Mouse (Mus musculus) cerebellum, adult 2 months (tissue): ENCODE measurements at regions not wholly inside any gene's neighbourhood (a gene's known extent, or its start where the extent isn't known, plus 50 kb on each side); places are given as distances from the start of the nearest gene placed in this dataset.

Experiments used
- DNase-seq, 2 experiments: peaks; one replicate each; pipeline ENCODE4 v3.0.0; 2021
- H3K27ac ChIP-seq: fragments of 200-500 bp; 2 replicates; pipeline ENCODE4 v1.5.1; 2012; ENCODE audit warnings: low read length, control low read depth, inconsistent platforms; ENCODE audit not compliant: insufficient read depth
- H3K27me3 ChIP-seq: fragments of 200-500 bp; 2 replicates; pipeline ENCODE4 v1.6.1; 2012; ENCODE audit warnings: inconsistent platforms, mild to moderate bottlenecking, low read length, moderate library complexity; ENCODE audit not compliant: control insufficient read depth, insufficient read depth
- H3K4me1 ChIP-seq: fragments of 200-500 bp; 2 replicates; pipeline ENCODE4 v1.6.1; 2011; ENCODE audit warnings: low read length; ENCODE audit not compliant: control insufficient read depth, insufficient read depth
- H3K4me3 ChIP-seq: fragments of 200-500 bp; replicated peaks from 2 replicates; pipeline ENCODE3; 2011; ENCODE audit warnings: mild to moderate bottlenecking, low read depth, low read length, control low read depth; ENCODE audit not compliant: insufficient read depth
- CTCF ChIP-seq: fragments of 200-500 bp; IDR thresholded peaks from 2 replicates; pipeline ENCODE4 v1.5.1; 2011; ENCODE audit warnings: low read depth, mild to moderate bottlenecking, control low read depth, low read length, moderate library complexity, borderline replicate concordance; ENCODE audit not compliant: insufficient read depth
- POLR2A ChIP-seq: fragments of 200-500 bp; IDR thresholded peaks from 2 replicates; pipeline ENCODE4 v1.6.1; 2011; ENCODE audit warnings: low read length, control low read depth, borderline replicate concordance; ENCODE audit not compliant: insufficient read depth
- WGBS: fragments of 180-500 bp; shearing (Covaris S2); methylation state at CpG from one replicate; pipeline ENCODE4 v1.1.7; 2018; 5-methylcytosine and 5-hydroxymethylcytosine counted together

DNA sequence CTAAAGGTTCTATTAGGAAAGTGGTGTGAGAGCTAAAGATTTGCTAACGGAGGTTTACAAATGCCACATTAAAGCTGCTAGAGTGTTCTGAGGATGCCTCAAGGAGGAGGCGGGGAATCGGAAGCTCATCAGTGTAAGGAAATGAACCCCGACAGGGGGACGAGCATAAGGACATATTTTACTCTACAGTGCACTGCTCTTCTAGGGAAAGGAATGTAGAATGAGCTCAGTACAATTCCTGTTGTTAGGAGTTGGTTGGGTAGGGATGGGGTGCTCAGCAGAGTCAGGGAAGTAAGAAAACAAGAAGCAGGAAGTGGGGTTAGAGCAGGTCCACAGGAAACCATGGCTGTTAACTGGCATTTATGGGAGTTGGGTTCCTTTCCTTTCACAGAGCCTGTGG, 54.6 kb downstream of the Mex3b start:
- Histone ChIP-seq H3K27ac (no peak overlapping the region), H3K4me3 (no peak overlapping the region)
- WGBS: 70% methylated on average over 5 of the region's 5 CpGs

DNA sequence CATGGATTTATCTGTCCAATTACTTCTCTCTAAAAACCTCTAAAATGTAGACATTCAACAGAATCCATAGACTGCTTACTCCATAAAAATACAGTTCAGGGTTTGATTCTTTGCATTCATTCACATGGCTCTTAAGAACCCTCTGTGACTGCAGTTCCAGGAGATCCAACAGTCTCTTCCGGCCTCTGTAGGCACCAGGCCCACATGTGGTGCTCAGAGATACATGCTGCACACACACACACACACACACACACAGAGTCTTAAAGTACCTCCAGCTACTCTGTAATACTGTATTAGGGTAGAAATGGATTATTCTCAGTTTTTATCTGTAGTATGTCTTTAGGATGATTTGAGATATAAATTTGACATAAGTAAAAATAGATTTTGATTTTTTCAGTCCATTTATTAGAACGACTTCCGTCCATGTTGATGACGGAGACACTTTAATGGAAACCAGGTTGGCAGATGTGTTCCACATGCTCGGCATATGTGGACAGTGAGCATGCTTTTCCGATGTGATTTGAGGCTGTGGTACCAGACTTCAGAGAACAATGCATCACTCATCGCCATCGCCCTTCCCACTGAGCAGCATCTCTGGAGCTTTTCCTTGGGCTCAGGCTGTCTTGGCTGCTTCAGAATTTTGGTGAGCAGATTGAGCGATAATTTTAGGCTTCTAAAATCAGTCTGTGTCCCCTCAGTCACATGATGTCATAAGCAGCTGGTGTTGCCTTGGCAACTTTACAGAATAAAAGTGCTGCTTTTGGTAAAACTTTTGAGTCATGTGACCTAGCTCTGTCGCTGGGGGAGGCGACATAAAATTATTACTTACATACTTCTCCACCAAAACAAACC, 56.3 kb downstream of the Mex3b start:
- no peak overlapping the region for H3K4me3 ChIP-seq
- no peak for DNase-seq
- no peaks in the 10 kb centered on the region; the same call in 1 of the 2 replicates for H3K27me3 ChIP-seq
- TF ChIP-seq CTCF (no peak), POLR2A (no peak)
- H3K27ac ChIP-seq: no peak overlapping the region
- H3K4me1 ChIP-seq: no peaks in the 10 kb centered on the region
- WGBS: 58% methylated on average over 11 of the region's 11 CpGs

More for the DNA sequence above, 54.6 kb downstream of the Mex3b start:
- TF ChIP-seq CTCF: no peak
- TF ChIP-seq POLR2A: no peak
- no peak for DNase-seq
- Histone ChIP-seq H3K27me3 (no peaks in the 10 kb centered on the region; the same call in 1 of the 2 replicates), H3K4me1 (no peaks in the 10 kb centered on the region)

DNA sequence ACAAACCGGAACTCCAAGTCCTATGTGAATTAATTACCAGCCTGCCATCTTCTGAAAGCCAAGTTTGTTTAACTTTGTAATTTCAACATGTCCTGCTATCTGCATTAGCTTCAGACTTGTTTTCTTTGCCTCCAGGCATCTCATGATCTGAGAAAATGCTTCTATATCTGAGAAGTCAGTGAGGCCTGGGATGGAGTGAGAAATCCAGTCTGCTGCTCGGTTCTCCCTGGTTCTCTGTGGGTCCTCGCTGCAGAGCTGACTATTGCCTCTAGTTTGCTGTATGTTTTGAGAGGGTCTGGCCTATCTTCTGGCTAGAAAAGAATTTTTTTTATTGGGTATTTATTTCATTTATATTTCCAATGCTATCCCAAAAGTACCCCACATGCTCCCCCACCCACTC, 57.0 kb downstream of the Mex3b start:
- Histone ChIP-seq H3K27ac (no peak overlapping the region), H3K4me3 (no peak overlapping the region), H3K27me3 (no peaks in the 10 kb centered on the region; the same call in 1 of the 2 replicates), H3K4me1 (no peaks in the 10 kb centered on the region)
- no peak for DNase-seq
- TF ChIP-seq CTCF (no peak), POLR2A (no peak)
- 88% methylated on average over 3 of the region's 3 CpGs for WGBS

DNA sequence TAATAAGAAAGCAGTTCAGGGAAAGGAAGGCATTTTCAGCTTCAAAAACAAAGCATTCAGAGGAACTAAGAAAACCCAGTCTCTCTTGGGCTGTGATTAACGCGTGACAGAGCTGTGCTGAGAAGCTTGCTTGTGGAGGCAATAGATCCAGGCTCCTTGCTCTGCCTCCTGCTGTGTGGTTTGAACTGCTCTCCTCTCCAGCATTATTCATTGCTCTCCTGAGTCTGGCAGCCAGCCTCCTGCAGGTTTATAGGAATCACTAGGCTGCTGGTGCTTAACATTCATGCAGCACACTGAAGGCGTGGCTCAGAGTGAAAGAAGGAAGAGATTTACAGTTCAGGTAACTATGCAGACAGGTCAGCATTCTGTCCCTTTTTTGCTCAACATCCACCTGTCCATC, 71.2 kb downstream of the Mex3b start:
- WGBS: 16% methylated on average over 3 of the region's 3 CpGs
- Histone ChIP-seq H3K4me3 (no peak overlapping the region), H3K4me1 (no peaks in the 10 kb centered on the region), H3K27me3 (no peaks in the 10 kb centered on the region), H3K27ac (no peak overlapping the region)
- no peak for TF ChIP-seq POLR2A
- TF ChIP-seq CTCF: no peak
- peak in 1 of 2 experiments; percentile 27 for DNase-seq

DNA sequence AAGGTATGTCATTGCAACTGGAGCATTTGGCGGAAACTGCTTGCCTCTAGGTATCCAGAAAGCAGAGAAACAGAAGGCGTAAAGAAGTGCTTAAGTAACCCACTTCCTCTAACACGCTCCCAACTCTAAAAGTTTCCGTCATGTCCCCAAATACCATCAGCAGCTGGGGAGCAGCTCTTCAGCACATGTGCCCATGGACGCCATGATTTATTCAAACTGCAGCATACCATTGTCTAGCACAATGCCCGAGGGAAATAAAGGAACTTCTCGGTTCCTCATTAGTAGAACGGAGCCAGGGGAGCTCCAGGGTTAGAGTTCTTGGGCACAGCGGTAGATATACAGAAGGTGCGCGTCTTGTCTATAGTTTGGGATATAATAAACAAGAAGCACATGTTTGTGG, 72.4 kb downstream of the Mex3b start:
- WGBS: 83% methylated on average over 11 of the region's 11 CpGs
- no peaks in the 10 kb centered on the region for H3K4me1 ChIP-seq

DNA sequence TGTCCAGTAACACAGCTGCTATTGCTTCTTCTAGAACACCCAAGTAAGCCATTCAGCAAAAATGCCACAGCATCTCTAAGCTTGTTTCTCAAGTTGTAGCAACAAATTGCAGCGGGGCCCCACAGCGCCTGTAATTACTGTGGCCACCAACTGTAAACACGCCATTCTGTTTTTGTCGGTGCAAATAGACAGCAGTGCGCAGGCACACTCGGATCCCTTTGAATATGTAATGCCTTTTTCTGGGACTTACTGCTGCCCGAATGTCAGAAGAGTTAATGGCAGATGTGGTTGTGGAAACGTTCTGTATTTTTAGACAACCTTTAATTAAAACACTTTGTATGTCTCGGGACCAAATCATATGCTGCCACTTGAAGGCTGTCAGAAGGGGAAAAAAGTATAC, 76.2 kb downstream of the Mex3b start:
- WGBS: 78% methylated on average over 9 of the region's 9 CpGs
- TF ChIP-seq CTCF (no peak), POLR2A (no peak)
- Histone ChIP-seq H3K27ac (no peak overlapping the region), H3K4me3 (no peak overlapping the region), H3K4me1 (no peaks in the 10 kb centered on the region), H3K27me3 (no peaks in the 10 kb centered on the region)
- no peak for DNase-seq

More for the DNA sequence above, 72.4 kb downstream of the Mex3b start:
- Histone ChIP-seq H3K4me3 (no peak overlapping the region), H3K27ac (no peak overlapping the region), H3K27me3 (no peaks in the 10 kb centered on the region)
- TF ChIP-seq CTCF: no peak
- TF ChIP-seq POLR2A: no peak
- no peak for DNase-seq

DNA sequence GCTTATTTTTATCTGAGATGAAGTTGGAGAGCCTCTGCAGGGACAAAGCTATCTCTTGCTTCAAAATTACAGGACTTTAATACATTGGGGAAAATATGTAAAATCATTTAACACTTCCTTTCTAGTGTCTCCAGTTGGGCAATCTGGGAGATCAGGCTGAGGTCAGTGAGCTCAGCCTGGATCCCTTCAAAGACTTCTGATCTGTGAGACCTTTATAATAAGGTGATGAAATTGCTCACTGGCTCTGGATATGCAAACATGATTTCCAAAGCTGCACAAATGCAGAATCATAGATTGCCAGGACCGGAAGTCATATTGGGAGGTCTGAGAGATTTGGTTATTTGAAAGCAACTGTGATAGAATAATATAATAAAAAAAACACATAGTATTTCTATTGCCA, 76.7 kb downstream of the Mex3b start:
- H3K27ac ChIP-seq: no peak overlapping the region
- WGBS: 98% methylated on average over 1 of the region's 1 CpGs
- no peaks in the 10 kb centered on the region for H3K4me1 ChIP-seq
- TF ChIP-seq POLR2A: no peak
- TF ChIP-seq CTCF: no peak
- no peak overlapping the region for H3K4me3 ChIP-seq
- H3K27me3 ChIP-seq: no peaks in the 10 kb centered on the region
- no peak for DNase-seq

DNA sequence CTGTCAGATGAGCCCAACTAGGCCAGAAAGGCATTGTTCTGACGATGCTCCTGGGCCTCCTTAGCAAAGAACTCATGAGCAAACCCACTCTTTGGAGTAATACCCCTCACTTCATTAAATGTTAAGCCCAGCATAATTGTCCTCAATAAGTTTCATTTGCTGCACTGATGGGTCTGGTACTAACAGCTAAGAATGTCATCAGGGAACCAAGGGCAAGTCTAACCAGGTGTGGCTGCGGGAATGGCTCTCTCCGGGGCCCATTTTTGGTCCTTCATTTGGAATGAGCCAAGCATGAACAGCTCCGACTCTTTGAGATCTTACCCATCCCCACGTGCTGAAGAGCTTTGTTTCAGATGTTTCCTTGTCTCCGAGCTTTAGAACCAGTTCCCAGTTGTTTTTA, 82.2 kb downstream of the Mex3b start:
- TF ChIP-seq POLR2A: no peak
- no peak for TF ChIP-seq CTCF
- 74% methylated on average over 6 of the region's 6 CpGs for WGBS
- H3K27me3 ChIP-seq: no peaks in the 10 kb centered on the region

More for the DNA sequence above, 82.2 kb downstream of the Mex3b start:
- no peak for DNase-seq
- H3K4me3 ChIP-seq: no peak overlapping the region
- H3K4me1 ChIP-seq: no peaks in the 10 kb centered on the region
- H3K27ac ChIP-seq: no peak overlapping the region
